Mouse (Mus musculus) myocyte (in vitro differentiated cells): ENCODE measurements at regions not wholly inside any gene's neighbourhood (a gene's known extent, or its start where the extent isn't known, plus 50 kb on each side); places are given as distances from the start of the nearest gene placed in this dataset.

ENCODE experiments used
- MYOD1 ChIP-seq, 3 experiments: IDR thresholded peaks; one replicate each; pipeline ENCODE4 v1.6.1; 2011; ENCODE audit warnings: control low read depth in 2 of 3, low read depth in 2 of 3, mild to moderate bottlenecking in 2 of 3, moderate library complexity in 1 of 3; ENCODE audit not compliant: insufficient read length in 2 of 3, control insufficient read depth in 1 of 3
- TCF12 ChIP-seq: IDR thresholded peaks from one replicate; pipeline ENCODE4 v1.6.1; 2011; ENCODE audit warnings: mild to moderate bottlenecking, control low read depth; ENCODE audit not compliant: poor library complexity, insufficient read depth, severe bottlenecking

- TF ChIP-seq TCF12 (no peak), MYOD1 (IDR thresholded peaks at IDR 0.05; ENCODE audit: control insufficient read depth in 1 of 3, insufficient read length in 2 of 3, low read depth in 2 of 3) (no peak)
These were observed 392.3 kb downstream of the Atp6ap1l start for GRCm38 (mm10) chr13:90512786-90513401.
